Comparison of ENCODE assay signal across 8 mouse cellular contexts in the genomic region with DNA sequence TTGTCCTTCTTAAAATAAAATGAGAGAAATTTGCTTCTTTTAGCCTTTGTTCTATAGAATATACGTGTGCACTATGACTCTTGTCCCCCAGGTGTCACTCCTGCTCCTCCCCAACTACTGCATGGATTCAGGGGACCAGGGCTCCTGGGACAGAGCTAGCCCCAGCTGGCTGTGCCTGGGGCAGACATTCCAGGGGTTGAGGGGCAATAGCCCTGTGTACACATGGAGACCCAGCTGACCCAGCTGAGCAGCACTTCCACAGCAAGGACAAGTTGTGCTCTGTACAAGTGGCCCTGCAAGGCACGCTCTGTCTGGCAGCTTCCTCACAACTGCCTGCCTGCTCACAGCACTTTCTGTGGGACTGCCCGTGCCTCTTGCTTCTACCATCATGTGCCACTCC. TPM values are rescaled to one million over a fixed set of nuclear protein-coding genes. Genes with fewer than 3 reads are reported as not detected.
DNase-seq lines count a peak whose midpoint lies in the region.
"Had no signal": no experiment of that assay in that cellular context is flagged by ENCODE, and none has a peak within 500 bp of the region (broad histone marks: within the 10 kb centered on the region; RNA-seq: fewer than 3 reads in every experiment).

No protein-coding gene starts in this region.

- H3K27ac ChIP-seq in brown adipose tissue, adult 24 weeks (replicated peaks; ENCODE audit: low read depth, low read length) = 0 out of 2 replicates have a peak overlapping the region, but pooled peaks have one; percentile 0
- H3K27ac ChIP-seq: limb, embryonic 12.5 days had no signal

- 0 out of 2 replicates have a peak, but pooled peaks cover 4% of the 10 kb centered on the region for H3K4me1 ChIP-seq in brown adipose tissue, adult 24 weeks (ENCODE audit: control insufficient read depth, insufficient read depth, insufficient read length, low read length)
- H3K4me1 ChIP-seq: limb, embryonic 12.5 days had no signal

- intact Hi-C loops in left cerebral cortex, postnatal 4 days (cut with DNase I) = no loop called here

- DNase-seq in left cerebral cortex, postnatal 4 days = peak; percentile 29
- no peak for DNase-seq in left cerebral cortex, adult 8-10 months (ENCODE audit: low spot score in 2 of 2)
- DNase-seq in kidney, adult 18-20 months = peak; percentile 65
- DNase-seq in naive thymus-derived CD4-positive, alpha-beta T cell, adult 2 months (ENCODE audit: low read depth) = peak; percentile 23
- no peak for DNase-seq in T-cell, adult 2 months (ENCODE audit: low spot score)
- no peak for DNase-seq in layer of hippocampus, adult 9-11 months

- H3K4me3 ChIP-seq in brown adipose tissue, adult 24 weeks (ENCODE audit: insufficient read depth, low read depth, low read length) = no peak overlapping the region
- H3K4me3 ChIP-seq: limb, embryonic 12.5 days had no signal

RNA-seq across cellular contexts. Expression of a gene that starts 6.0 kb away (rescaled TPM):
- 10 to 100 TPM; 68.1 to 69.6 TPM for total RNA-seq in left cerebral cortex, postnatal 4 days (2021)
- 100 to 1,000 TPM; 255 to 311 (median 291) TPM for total RNA-seq in left cerebral cortex, adult 8-10 months (2022)
- polyA plus RNA-seq in brown adipose tissue, adult 24 weeks (2012; ENCODE audit: insufficient read depth, insufficient read length, missing spikeins) = 33.0 and 53.3 TPM in 2 replicates

RNA-seq across cellular contexts. Expression of a gene that starts 50.9 kb away (rescaled TPM):
- total RNA-seq in left cerebral cortex, postnatal 4 days (2021) = 100 to 1,000 TPM; 170 to 180 TPM
- total RNA-seq in left cerebral cortex, adult 8-10 months (2022) = 100 to 1,000 TPM; 200 to 222 (median 212) TPM
- 15.0 and 18.8 TPM in 2 replicates for polyA plus RNA-seq in brown adipose tissue, adult 24 weeks (2012; ENCODE audit: insufficient read depth, insufficient read length, missing spikeins)

RNA-seq across cellular contexts. Expression of a gene that starts 51.4 kb away (rescaled TPM):
- total RNA-seq in left cerebral cortex, postnatal 4 days (2021) = 100 to 1,000 TPM; 219 to 235 TPM
- total RNA-seq in left cerebral cortex, adult 8-10 months (2022) = 100 to 1,000 TPM; 147 to 167 (median 158) TPM
- 25.1 and 32.4 TPM in 2 replicates for polyA plus RNA-seq in brown adipose tissue, adult 24 weeks (2012; ENCODE audit: insufficient read depth, insufficient read length, missing spikeins)

Comparison
In these comparisons a context has a peak if more than half of its experiments do, and no peak if none do; other contexts are left out.
1. DNase-seq: peak in left cerebral cortex, postnatal 4 days (single experiment), kidney, adult 18-20 months (single experiment) and naive thymus-derived CD4-positive, alpha-beta T cell, adult 2 months (single experiment); none in left cerebral cortex, adult 8-10 months (0 of 2), T-cell, adult 2 months (single experiment) and layer of hippocampus, adult 9-11 months (single experiment).